Mouse (Mus musculus) induced T-regulatory cell, adult 2 months (primary cell): ENCODE results near the gene Slxl1.
"Not testable (repeated sequence)": the region's sequence is repeated elsewhere in the genome, so short reads cannot be mapped to it uniquely, and the experiment has no call there.

Experiments
- DNase-seq: peaks from one replicate; pipeline ENCODE4 v3.0.0-alpha.2; 2012; ENCODE audit warnings: low read depth

The Slxl1 gene

DNA sequence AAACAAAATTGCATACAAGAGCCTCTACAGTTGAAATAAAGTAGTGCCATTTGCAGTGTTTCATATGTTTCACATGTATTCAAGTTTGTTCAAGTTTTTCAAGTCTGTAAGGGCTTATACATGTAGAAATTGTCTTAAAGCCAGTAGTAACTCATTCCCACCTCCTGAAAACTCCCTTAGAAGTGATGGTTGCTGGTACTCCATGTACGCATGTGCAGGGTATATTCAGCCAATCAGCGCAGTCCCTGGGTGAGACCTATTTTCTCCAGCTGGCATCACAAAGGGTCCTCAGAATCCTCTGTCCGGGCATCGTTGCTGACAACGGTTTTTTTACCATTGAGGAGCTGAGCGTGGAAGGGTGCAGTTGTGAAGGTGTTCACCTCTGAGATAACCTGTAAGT lies at the start of gene Slxl1:
Slxl1 (plus strand) TSS at position 301 of the 400 bp plus-strand sequence.
- not testable (repeated sequence) for DNase-seq
